Mouse (Mus musculus) lung, adult 2 months (tissue): ENCODE results near the gene Mtmr2.
"Not testable (repeated sequence)": the region's sequence is repeated elsewhere in the genome, so short reads cannot be mapped to it uniquely, and the experiment has no call there.

Experiments
- CTCF ChIP-seq: fragments of 200-500 bp; IDR thresholded peaks from 2 replicates; pipeline ENCODE4 v1.5.1; 2011; ENCODE audit warnings: mild to moderate bottlenecking, low read length, control low read depth; ENCODE audit not compliant: insufficient read depth
- POLR2A ChIP-seq: fragments of 200-500 bp; IDR thresholded peaks from 2 replicates; pipeline ENCODE4 v1.6.1; 2011; ENCODE audit warnings: low read depth, mild to moderate bottlenecking, control low read depth, low read length, borderline replicate concordance; ENCODE audit errors: extremely low read depth

GRCm38 (mm10) chr9:13715891-13716290, 32.3 kb upstream of the Mtmr2 start:
- TF ChIP-seq POLR2A, CTCF: not testable (repeated sequence)
